Mouse (Mus musculus) heart, embryonic 10.5 days (tissue): ENCODE measurements around the gene Bdh1. TPM values are rescaled to one million over a fixed set of nuclear protein-coding genes. Genes with fewer than 3 reads are reported as not detected.

Experiments
- DNase-seq: peaks from one replicate; pipeline ENCODE4 v3.0.0-alpha.2; 2017; ENCODE audit warnings: low spot score
- H3K27ac ChIP-seq: fragments of 300-500 bp; sonication (generic); 2 replicates; pipeline ENCODE4 v1.5.1; 2016; ENCODE audit warnings: mild to moderate bottlenecking
- H3K27me3 ChIP-seq: fragments of 300-500 bp; sonication (generic); 2 replicates; pipeline ENCODE4 v1.6.1; 2016; ENCODE audit warnings: mild to moderate bottlenecking; ENCODE audit not compliant: poor library complexity, insufficient read depth, severe bottlenecking
- H3K36me3 ChIP-seq: fragments of 300-500 bp; sonication (generic); 2 replicates; pipeline ENCODE4 v1.6.1; 2016; ENCODE audit warnings: mild to moderate bottlenecking, moderate library complexity
- H3K4me1 ChIP-seq: fragments of 300-500 bp; sonication (generic); 2 replicates; pipeline ENCODE4 v1.6.1; 2016; ENCODE audit warnings: mild to moderate bottlenecking
- H3K4me3 ChIP-seq: fragments of 300-500 bp; sonication (generic); 2 replicates; pipeline ENCODE4 v1.5.1; 2016; ENCODE audit warnings: mild to moderate bottlenecking, moderate library complexity
- H3K9me3 ChIP-seq: fragments of 300-500 bp; sonication (generic); 2 replicates; pipeline ENCODE4 v1.6.1; 2016; ENCODE audit warnings: mild to moderate bottlenecking, moderate library complexity
- WGBS: fragments of 180-500 bp; shearing (Covaris S2); methylation state at CpG from one replicate; pipeline ENCODE4 v1.1.7; 2016; 5-methylcytosine and 5-hydroxymethylcytosine counted together
- polyA plus RNA-seq: library from polyadenylated mRNA; unstranded; fragments of >200 nt; fragmentation: Nextera tagmentation; extraction: Ambion mirVana; gene quantifications from 2 replicates; pipeline ENCODE4 v1.2.1, GENCODE M21; 2016

Bdh1 gene
- polyA plus RNA-seq, 1 experiment from 2014 or later: 10.7 TPM

DNA sequence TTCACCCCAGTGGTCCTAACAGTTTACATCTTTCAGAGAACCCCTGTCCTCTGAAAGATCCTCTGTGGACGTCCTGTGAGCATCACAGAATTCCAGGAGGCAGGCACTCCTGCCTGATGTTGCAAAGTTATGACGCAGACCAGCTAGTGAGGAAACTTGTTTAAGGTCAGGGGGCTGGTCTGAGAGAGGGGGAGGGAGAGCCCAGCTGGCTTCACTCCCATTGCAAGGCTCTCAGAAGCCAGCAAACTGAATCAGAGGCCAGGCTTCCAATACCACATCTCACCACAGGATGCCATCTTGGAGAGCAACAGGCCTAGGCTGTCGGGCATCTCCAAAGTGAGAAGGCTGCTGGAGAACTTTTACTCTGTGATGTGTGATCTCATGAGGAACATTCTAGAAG lies 78.5 kb downstream of the Bdh1 start:
- Histone ChIP-seq H3K27me3 (no peaks in the 10 kb centered on the region), H3K4me1 (peaks cover 45% of the 10 kb centered on the region), H3K27ac (no peak overlapping the region), H3K36me3 (no peaks in the 10 kb centered on the region), H3K9me3 (no peaks in the 10 kb centered on the region), H3K4me3 (no peak overlapping the region)
- 64% methylated on average over 3 of the region's 3 CpGs for WGBS
- DNase-seq: no peak

DNA sequence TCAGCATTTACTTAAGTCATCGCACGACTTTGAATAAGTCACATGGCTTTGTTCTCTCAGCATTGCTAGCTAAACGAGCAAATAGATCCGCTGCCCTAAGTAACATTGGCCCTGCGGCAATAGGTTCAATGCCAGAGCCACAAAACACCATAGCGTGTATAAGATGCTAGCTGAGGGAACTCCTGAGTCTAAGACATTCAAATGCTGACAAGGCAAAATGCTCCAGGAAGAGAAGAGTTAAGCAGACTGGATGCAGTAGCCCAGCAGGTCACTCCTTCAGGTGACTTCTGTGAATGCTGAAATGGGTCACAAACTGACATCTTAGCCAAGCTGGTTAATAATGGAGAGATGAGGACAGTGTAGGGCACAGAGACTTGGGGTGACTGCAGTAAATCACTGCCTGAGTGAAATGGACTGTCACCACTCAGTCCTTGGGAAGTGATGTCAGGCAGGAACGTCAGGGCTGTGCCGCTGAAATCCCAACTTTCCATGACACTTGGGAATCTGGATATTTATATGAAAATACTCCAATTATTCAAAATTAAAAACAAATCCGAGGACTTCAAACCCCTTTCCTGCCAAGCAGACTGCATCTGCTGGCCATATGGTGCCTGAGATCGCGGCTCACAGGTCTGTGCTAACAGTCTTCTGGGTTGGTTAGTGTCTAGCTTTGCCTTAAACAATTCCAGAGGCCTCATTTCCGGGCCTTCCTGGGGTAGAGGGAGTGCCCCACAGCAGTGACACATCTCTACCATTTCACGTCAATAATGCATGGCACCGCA lies 79.1 kb downstream of the Bdh1 start:
- Histone ChIP-seq H3K27ac (no peak overlapping the region), H3K4me1 (peaks cover 41% of the 10 kb centered on the region), H3K36me3 (no peaks in the 10 kb centered on the region), H3K27me3 (no peaks in the 10 kb centered on the region), H3K4me3 (no peak overlapping the region), H3K9me3 (no peaks in the 10 kb centered on the region)
- 71% methylated on average over 14 of the region's 14 CpGs for WGBS
- no peak for DNase-seq

DNA sequence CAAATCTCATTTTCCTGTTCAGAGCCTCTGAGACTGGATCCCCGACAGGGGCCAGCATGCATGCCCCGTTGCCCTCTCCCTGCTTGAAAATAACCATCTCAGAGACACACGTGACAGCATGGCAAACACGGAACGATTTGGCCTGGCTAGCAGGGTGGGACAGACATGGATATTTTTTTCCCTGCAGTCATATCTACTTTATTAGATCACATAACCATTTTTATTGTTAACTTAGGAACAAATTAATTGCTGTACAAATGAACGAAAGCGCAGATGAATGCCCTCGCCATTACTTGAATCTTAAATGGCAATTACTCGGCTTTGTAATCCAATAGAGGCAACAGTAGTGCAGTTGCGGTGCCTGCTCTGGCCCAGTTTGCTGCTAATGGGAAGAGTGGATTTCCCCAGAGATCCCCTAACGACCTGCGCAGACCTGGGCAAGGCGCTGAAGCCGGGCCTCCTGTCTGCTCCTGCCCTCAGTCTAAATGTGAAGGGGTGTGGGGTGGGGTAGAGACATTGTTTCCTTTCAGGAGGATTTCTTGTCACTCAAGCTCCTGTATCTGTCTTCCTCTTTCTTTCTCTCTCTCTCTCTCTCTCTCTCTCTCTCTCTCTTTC lies 79.8 kb downstream of the Bdh1 start:
- Histone ChIP-seq H3K4me1 (peaks cover 46% of the 10 kb centered on the region), H3K4me3 (no peak overlapping the region), H3K27me3 (no peaks in the 10 kb centered on the region), H3K36me3 (no peaks in the 10 kb centered on the region), H3K9me3 (no peaks in the 10 kb centered on the region), H3K27ac (no peak overlapping the region)
- DNase-seq: no peak
- 74% methylated on average over 14 of the region's 14 CpGs for WGBS

GRCm38 (mm10) chr16:31506665-31507456 lies 84.8 kb downstream of the Bdh1 start:
- WGBS: 37% methylated on average over 10 of the region's 10 CpGs
- H3K27me3 ChIP-seq: no peaks in the 10 kb centered on the region
- peaks cover 55% of the 10 kb centered on the region for H3K4me1 ChIP-seq
- peak overlapping the region; percentile 71; the same call in 1 of the 2 replicates for H3K27ac ChIP-seq
- H3K4me3 ChIP-seq: peak overlapping the region; percentile 24; the same call in 1 of the 2 replicates
- H3K36me3 ChIP-seq: no peaks in the 10 kb centered on the region
- H3K9me3 ChIP-seq: no peaks in the 10 kb centered on the region
- no peak for DNase-seq

DNA sequence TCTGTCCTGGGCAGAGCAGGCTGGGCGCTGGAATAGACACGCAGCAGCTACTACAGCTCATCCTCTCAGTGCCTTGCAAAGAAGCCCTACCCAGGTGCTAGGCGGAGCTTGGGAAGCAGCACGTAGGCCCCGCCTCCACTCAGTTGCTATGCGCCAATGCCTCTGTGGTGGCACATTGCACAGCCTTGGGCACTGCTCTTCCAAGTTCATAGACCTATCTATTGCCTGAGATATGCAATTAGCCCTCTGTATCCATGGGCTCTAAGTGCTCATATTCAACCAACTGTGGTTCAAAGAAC lies 85.3 kb downstream of the Bdh1 start:
- peak overlapping the region; percentile 94; the same call in 1 of the 2 replicates for H3K27ac ChIP-seq
- 16% methylated on average over 6 of the region's 6 CpGs for WGBS
- H3K4me1 ChIP-seq: peaks cover 51% of the 10 kb centered on the region
- no peaks in the 10 kb centered on the region for H3K27me3 ChIP-seq
- H3K9me3 ChIP-seq: no peaks in the 10 kb centered on the region
- H3K4me3 ChIP-seq: peak overlapping the region; percentile 24; the same call in 1 of the 2 replicates
- no peaks in the 10 kb centered on the region for H3K36me3 ChIP-seq
- DNase-seq: no peak

GRCm38 (mm10) chr16:31507794-31508526 lies 85.9 kb downstream of the Bdh1 start:
- Histone ChIP-seq H3K4me3 (peak overlapping the region; percentile 43), H3K36me3 (no peaks in the 10 kb centered on the region), H3K27ac (peak overlapping the region; percentile 94), H3K9me3 (no peaks in the 10 kb centered on the region), H3K27me3 (no peaks in the 10 kb centered on the region), H3K4me1 (peaks cover 48% of the 10 kb centered on the region)
- WGBS: 23% methylated on average over 14 of the region's 14 CpGs
- DNase-seq: peak; percentile 89

Other genes with a start within 250 kb of the Bdh1 start
- gene Acap2, start 221.0 kb upstream of the Bdh1 start, polyA plus RNA-seq: 15.5 and 16.4 TPM in 2 replicates
- gene Ppp1r2, start 147.0 kb upstream of the Bdh1 start, polyA plus RNA-seq: 85.0 and 95.4 TPM in 2 replicates
- gene Apod, start 107.5 kb upstream of the Bdh1 start, polyA plus RNA-seq: not detected in 2 replicates
- 21.1 and 25.5 TPM in 2 replicates for gene Dlg1, start 241.2 kb downstream of the Bdh1 start, polyA plus RNA-seq